Mouse (Mus musculus) liver (tissue): ENCODE results near the gene Asxl1.

Experiments
- DNase-seq: peaks from one replicate; pipeline ENCODE4 v3.0.0-alpha.2; 2020; ENCODE audit warnings: mixed read lengths

Gene Asxl1

DNA sequence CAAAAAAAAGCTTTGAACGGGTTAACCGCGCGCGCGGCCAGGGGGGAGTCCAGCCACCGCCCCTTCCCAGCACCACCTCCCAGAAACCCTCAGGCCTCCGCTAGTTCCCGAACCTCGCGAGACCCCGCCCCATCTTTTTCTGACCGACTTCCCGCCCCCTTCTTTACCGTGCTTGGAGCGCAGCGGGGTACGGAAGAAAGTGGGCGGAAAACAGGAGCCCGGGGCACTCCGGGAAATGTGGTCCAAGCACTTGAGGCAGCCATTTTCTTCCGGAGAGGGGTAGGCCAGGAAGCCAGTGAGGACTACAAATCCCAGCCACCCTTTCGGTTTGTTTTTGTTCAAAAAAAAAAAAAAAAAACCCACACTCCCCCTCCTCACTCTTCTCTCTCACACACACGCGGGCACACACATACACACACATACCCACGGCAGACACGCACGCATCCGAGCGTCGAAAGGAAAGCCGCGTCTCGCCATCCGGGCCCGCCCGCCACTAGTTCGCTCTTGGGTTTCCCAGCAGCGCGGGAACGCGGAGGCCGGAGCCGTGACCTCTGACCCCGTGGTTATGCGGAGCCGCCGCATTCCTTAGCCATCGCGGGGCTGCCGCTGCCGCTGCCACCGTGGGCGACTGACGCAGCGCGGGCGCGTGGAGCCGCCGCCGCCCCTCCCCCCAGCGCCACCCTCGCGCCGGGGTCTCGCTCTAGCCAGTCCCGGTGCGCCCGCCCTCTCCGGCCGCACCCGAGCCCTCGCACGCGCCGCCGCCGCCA is at the start of gene Asxl1:
Gene Asxl1, plus strand, starts transcription at position 376 of the 767 bp plus-strand sequence.
- DNase-seq, result peak; percentile 95

DNA sequence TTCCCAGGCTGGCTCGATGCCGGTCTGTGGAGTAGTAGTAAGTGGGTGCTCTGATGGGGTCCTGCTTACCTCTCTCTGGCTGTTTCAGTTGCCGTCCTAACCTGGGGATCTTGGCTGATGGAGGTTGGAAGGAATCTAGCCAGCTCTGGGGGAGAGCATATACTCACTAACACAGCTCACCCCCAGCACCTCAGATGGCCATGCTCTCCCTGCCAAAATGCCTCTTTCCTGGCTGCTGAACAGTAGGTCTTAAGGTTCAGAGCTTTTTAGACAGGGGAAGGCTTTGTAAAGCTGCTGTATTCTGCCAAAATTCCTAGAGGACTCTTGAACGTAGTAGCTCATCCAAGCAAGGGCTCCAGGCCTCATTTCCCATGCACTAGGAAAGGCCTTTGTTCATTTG is 47.9 kb upstream of the Asxl1 start:
- DNase-seq, result no peak

- DNase-seq, result no peak
Observed at GRCm38 (mm10) chr2:153298460-153298859, 47.2 kb upstream of the Asxl1 start.

DNA sequence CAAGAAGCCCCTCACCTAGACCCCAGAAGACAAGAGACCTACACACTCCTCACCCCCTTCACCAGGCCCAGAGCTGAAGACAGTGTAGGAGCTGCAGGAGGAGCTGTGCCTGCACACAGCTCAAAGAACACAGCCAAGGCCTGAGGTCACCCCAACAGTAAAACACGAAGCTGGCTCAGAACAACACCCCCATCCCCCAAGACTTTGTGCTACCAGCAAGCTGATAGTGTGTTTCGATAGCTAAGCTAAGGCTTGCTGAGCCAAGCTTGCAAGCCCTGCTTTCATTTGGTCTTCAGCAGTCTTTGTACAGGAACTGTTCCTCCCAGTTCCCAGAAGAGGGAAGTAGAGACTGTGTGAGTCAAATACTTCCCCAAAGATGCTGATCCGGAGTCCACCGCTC is 46.8 kb upstream of the Asxl1 start:
- no peak for DNase-seq

DNA sequence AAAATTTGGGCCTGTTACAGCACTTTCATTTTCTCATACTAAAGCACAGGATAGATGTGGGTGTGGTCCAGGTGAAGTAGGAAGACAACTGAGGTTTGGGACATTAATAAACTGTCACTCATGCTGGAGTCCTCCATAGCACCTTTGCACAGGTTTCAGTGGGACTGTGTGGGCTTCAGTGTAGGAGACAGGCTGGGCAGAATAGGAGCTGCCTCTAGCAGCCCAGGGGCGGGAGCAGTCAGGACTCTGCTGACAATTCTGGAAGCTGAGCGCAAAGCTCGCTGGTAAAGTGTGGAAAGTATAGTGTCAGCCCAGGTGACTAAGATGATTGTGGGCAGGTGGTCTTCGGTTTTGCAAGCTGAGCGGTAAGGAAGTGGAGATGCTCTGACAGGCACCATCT is 44.5 kb upstream of the Asxl1 start:
- DNase-seq, result no peak

DNA sequence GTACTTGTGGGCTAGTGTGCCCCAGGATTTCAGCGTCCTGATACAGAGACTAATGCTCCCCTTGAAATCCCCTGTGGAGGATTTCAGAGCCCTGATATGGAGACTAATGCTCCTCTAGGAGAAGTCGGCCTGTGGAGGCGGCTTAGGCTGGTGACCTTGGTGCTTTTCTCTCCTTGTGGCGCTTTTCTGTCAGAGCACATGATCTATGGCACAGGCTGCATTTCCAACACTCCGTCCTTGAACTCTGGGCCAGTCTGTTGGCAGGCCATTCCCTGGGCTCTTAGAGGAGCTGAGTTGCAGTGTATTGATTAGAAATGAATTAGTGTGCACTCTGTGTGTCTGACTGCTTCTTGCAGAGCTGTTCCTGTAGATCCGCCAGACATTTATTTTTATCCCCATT is 40.4 kb upstream of the Asxl1 start:
- no peak for DNase-seq

- DNase-seq, result no peak
Observed at GRCm38 (mm10) chr2:153308586-153308985, 37.0 kb upstream of the Asxl1 start.

GRCm38 (mm10) chr2:153309106-153309505 is 36.5 kb upstream of the Asxl1 start:
- DNase-seq, result no peak

DNA sequence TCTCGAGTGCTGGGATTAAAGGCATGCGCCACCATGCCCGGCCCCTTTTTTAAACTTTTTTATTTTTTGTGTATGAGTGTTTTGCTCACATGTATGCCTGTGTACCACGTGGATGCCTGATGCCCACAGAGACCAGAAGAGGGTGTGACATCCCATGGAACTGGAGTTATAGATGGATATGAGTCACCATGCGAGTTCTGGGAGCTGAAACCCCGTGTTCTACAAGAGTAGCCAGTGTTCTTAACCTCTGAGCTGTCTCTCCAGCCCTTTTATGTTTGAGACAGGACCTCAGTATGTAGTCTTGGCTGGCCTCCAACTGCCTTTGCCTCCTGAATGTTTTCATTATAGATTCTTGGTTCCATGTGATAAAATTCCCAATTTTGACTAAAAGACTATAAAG is 35.4 kb upstream of the Asxl1 start:
- no peak for DNase-seq

DNA sequence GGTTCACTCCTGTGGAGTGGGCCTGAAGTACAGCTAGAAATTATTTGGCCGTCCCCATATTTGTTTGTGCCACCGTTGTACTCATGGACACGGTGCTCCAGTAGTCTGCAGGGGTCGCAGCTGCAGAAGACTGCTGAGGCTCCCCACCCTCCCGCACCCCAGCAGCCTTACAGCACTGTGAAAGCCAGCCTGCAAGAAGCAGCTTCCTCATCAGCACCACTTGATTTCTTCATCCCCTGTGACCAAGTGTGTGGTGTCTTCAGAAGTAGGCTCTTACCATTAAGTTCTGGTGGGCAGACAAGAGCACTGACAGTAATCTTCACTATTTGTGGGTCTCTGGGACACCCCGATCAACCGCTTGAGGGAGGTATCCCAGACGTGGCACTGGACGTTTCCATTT is 32.7 kb upstream of the Asxl1 start:
- no peak for DNase-seq

GRCm38 (mm10) chr2:153318408-153318807 is 27.2 kb upstream of the Asxl1 start:
- DNase-seq, result no peak

- no peak for DNase-seq
Observed at GRCm38 (mm10) chr2:153319036-153319643, 26.5 kb upstream of the Asxl1 start.

DNA sequence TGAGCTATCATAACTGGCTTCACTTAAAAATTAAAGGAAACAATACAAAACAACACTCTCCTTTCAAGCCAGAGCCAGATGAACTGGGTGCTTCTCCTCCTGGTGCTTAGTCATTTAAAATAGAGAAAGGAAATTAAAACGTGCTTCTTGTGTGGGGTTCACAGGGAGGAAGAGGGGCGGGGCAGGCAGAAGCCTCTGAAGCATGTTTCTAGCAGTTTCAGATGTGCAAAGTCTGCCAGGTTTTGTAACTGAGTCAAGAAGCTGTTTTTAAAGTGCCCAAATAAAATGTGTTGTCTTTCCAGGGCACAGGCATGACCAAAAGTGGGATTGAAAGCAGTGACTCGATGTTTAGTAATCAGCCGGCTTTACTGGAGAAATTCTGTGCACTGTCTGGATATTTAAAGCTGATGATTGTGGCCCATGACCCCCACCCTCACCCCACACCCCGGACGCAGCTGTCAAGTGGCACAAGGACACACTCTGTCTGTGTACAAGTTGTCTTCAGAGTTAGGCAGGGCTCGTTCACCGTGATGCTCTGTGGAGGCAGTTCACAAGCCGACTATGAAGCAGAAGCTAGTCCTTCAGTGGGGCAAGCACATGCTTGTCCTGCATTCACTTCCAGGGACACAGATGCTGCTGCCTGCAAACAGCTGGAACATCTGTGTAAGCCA is 19.8 kb upstream of the Asxl1 start:
- DNase-seq, result no peak

DNA sequence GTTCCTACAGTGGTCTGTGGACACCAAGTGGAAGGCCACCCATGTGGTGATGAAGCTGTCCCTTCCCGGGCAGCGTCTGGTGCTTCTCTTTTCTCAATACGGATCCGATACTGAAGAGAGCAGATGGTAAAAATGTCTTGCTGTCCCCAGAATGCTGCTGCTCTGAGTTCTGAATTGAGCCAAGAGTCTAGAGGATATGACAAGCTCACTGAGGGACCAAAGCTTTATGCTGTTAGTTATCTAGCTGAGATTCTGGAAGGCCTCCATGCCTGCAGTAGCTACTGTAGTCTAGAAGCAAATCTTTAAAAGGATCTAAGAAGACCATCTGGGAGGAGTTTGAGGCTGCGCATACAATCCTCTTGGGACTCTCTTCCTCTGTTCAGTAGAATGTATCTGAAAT is 13.4 kb upstream of the Asxl1 start:
- no peak for DNase-seq

DNA sequence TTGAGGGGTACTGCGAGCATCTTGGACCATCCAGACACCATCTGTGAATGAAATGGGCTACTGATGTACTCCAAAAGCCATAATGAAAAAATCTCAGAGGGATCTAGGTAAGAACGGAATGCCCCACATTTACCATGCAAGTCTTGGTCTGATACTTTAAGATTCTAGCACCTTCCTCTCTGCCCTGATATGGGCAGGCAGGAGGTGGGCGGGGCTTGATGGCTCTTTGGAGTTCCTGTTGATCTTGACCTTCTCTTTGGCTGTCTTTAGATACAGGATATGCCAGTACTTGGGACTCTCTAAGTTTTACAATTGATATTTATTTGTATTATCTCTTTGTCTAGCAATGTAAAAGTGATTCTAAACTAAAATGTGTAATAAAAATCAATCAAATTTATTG is 12.6 kb upstream of the Asxl1 start:
- DNase-seq, result peak; percentile 70

GRCm38 (mm10) chr2:153333822-153334232 is 11.8 kb upstream of the Asxl1 start:
- no peak for DNase-seq

DNA sequence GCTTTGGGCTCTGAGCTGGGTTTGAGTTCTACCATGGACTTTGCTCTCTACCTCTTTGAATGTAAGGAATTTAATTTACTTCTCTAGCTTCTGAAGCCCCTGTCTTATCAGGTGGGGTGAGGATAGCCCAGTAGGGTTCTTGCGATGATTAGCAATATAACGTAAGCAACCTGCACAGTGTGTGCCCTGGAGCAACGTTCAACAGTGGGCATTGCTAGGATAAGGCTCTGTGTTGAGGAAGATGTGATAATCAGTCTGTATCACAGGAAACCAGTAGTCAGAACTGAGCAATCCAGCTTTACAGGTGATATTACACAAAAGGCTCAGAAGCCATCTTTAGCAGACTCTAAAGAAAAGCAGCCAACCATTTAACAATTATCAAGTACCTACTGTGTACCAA is 11.3 kb upstream of the Asxl1 start:
- no peak for DNase-seq

DNA sequence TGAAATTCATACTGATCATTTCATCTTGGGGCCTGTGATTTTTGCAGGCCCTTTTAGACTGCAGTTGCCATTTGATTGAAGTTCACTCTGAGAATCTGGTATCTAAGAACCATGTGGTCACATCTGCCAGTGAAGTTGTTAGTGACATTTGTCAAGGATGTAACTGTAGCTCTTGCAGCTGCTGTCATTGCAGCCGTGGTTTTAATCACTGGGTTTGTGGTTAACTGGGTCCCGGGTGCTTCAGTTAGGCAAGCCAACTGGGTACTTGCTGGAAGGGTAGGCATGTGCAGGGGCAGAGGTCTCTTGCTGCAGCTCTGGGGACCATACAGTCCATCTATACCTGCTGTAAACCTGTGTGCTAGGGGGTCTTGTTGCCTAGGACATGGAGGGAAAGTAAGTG is 9.5 kb upstream of the Asxl1 start:
- DNase-seq, result peak; percentile 26

DNA sequence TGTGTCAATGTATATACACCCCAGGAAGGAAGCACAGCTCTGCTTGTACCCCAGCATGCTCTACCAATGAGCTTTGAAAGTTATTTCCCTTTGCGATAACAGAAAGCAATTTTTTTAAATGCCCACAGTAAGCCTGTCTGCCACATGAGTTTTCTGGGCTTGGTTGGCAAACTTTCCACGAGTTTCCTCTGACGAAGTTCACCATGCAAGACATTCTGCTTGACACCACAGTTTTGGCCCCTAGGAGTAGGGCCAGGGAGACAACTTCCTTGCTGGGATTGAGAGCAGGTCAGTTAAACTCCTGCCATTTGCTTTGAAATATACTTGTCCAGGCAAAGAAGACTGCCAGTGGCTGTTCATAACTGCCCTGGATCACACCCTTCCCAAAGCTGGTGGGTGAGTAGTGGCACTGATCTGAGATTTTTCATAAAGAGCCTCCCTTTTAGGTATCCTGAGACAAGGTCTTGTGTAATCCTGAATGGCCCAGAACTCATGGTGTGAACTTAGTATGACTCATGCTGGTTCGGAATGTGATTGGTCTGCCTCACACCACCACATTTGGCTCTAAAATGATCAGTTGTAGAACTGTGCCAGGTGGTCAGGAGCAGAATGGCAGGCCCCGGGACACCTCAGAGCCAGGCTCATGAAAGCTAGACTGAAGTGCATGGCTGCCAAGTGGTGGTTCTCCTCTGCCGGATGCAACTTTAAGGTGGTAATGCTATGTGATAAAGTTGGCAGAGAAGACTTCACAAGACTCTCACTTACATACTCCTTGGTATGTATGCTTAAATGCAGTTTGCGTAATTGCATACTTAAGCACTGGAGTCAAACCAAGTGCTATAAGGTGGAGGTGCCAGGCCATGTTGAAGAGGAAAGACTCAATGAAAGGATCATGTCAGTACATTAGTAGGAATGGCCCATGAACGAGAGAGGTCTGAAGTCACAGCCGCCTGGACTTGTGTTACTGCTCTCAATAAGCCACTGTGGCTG is 7.0 kb upstream of the Asxl1 start:
- no peak for DNase-seq

GRCm38 (mm10) chr2:153342166-153342565 is 3.5 kb upstream of the Asxl1 start:
- DNase-seq, result no peak

DNA sequence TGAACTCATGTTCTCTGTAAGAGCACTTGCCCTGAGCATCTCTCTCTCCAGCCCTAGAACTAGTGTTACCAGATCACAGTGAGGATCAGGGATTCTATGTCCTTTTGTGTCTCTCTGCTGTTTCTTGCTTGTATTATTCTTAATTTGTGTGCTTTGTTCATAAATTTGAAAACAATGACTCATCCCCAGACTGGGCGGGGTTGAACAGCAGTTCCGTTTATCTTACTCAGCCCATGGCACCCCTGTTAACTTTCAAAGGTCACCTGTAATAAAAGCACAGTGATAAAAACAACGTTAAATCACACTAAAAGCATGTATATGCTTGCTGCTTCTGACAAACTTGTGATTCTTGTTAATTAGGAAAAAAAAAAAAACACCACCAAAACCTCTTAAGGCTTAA is 3.0 kb upstream of the Asxl1 start:
- DNase-seq, result peak; percentile 54

- DNase-seq, result no peak
Observed at GRCm38 (mm10) chr2:153343191-153343590, 2.4 kb upstream of the Asxl1 start.

DNA sequence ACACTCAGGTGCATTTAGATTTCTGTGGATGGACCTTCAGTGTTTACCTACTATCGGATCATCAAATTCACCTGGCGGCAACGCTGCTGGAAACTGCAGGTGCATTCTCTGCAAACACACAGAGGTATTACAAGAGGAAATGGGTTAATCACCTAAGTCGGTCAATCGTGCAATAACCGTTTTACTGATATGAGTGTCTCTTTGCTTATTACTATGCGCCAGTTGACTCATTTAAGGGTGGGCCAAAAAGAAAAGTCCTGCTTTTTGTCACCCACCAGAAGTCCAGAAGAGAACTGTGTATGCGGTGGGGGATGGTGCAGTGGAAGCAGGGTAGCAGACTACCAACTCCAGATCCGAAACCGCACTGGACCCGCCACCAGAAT is 567 bp upstream of the Asxl1 start:
- DNase-seq, result no peak
